Mouse (Mus musculus) olfactory bulb, adult 2 months (tissue): ENCODE measurements around the gene Sh3rf3. TPM values are rescaled to one million over a fixed set of nuclear protein-coding genes. Genes with fewer than 3 reads are reported as not detected.

Experiments used
- H3K27ac ChIP-seq: fragments of 200-500 bp; 2 replicates; pipeline ENCODE4 v1.5.1; 2012; ENCODE audit warnings: low read depth, low read length; ENCODE audit not compliant: insufficient read depth
- H3K4me1 ChIP-seq: fragments of 200-500 bp; 2 replicates; pipeline ENCODE4 v1.6.1; 2012; ENCODE audit warnings: low read length; ENCODE audit not compliant: control insufficient read depth, insufficient read depth
- H3K4me3 ChIP-seq: fragments of 200-500 bp; 2 replicates; pipeline ENCODE4 v1.5.1; 2012; ENCODE audit warnings: mild to moderate bottlenecking, low read depth, low read length, moderate library complexity; ENCODE audit not compliant: insufficient read depth
- CTCF ChIP-seq: fragments of 200-500 bp; IDR thresholded peaks from 2 replicates; pipeline ENCODE4 v1.5.1; 2012; ENCODE audit warnings: low read depth, mild to moderate bottlenecking, low read length, moderate library complexity; ENCODE audit not compliant: insufficient read depth
- POLR2A ChIP-seq: fragments of 200-500 bp; IDR thresholded peaks from 2 replicates; pipeline ENCODE4 v1.6.1; 2012; ENCODE audit warnings: mild to moderate bottlenecking, low read depth, low read length, moderate library complexity; ENCODE audit not compliant: insufficient read depth
- WGBS: fragments of 180-500 bp; shearing (Covaris S2); methylation state at CpG from one replicate; pipeline ENCODE4 v1.1.7; 2018; 5-methylcytosine and 5-hydroxymethylcytosine counted together
- polyA plus RNA-seq: library from polyadenylated mRNA; stranded (reverse); fragments of >200 nt; gene quantifications from 2 replicates; pipeline ENCODE4 v1.2.4, GENCODE M21; 2012; ENCODE audit warnings: low replicate concordance; ENCODE audit not compliant: missing spikeins, insufficient read depth, insufficient read length

The Sh3rf3 gene
- polyA plus RNA-seq, 1 experiment, result not detected

GRCm38 (mm10) chr10:58922216-58922829 is 109.2 kb downstream of the Sh3rf3 start:
- Histone ChIP-seq H3K27ac (no peak overlapping the region), H3K4me1 (no peaks in the 10 kb centered on the region), H3K4me3 (no peak overlapping the region)
- 95% methylated on average over 6 of the region's 6 CpGs for WGBS
- TF ChIP-seq POLR2A (no peak), CTCF (no peak)

- no peak overlapping the region for H3K27ac ChIP-seq
- TF ChIP-seq CTCF (no peak), POLR2A (no peak)
- H3K4me1 ChIP-seq, result no peaks in the 10 kb centered on the region
- no peak overlapping the region for H3K4me3 ChIP-seq
- WGBS, result 96% methylated on average over 2 of the region's 2 CpGs
Observed at GRCm38 (mm10) chr10:58922993-58923392, 109.8 kb downstream of the Sh3rf3 start.

GRCm38 (mm10) chr10:58926578-58926977 is 113.4 kb downstream of the Sh3rf3 start:
- no peak for TF ChIP-seq POLR2A
- TF ChIP-seq CTCF, result no peak
- Histone ChIP-seq H3K4me3 (no peak overlapping the region), H3K27ac (no peak overlapping the region), H3K4me1 (no peaks in the 10 kb centered on the region)
- WGBS, result 65% methylated on average over 5 of the region's 5 CpGs

GRCm38 (mm10) chr10:58928952-58929442 is 115.8 kb downstream of the Sh3rf3 start:
- Histone ChIP-seq H3K4me3 (no peak overlapping the region), H3K27ac (no peak overlapping the region), H3K4me1 (peaks cover 3% of the 10 kb centered on the region; the same call in 1 of the 2 replicates)
- WGBS, result 46% methylated on average over 5 of the region's 5 CpGs
- TF ChIP-seq POLR2A (no peak), CTCF (no peak)

- Histone ChIP-seq H3K27ac (no peak overlapping the region), H3K4me3 (no peak overlapping the region), H3K4me1 (peaks cover 4% of the 10 kb centered on the region; the same call in 1 of the 2 replicates)
- TF ChIP-seq CTCF (no peak), POLR2A (no peak)
- 25% methylated on average over 22 of the region's 22 CpGs for WGBS
Observed at GRCm38 (mm10) chr10:58932151-58932773, 119.1 kb downstream of the Sh3rf3 start.

GRCm38 (mm10) chr10:58935606-58936005 is 122.4 kb downstream of the Sh3rf3 start:
- TF ChIP-seq CTCF, result no peak
- no peak for TF ChIP-seq POLR2A
- H3K27ac ChIP-seq, result no peak overlapping the region
- WGBS, result 25% methylated on average over 6 of the region's 6 CpGs

GRCm38 (mm10) chr10:58936441-58936860 is 123.3 kb downstream of the Sh3rf3 start:
- Histone ChIP-seq H3K27ac (no peak overlapping the region), H3K4me1 (peaks cover 6% of the 10 kb centered on the region), H3K4me3 (no peak overlapping the region)
- no peak for TF ChIP-seq POLR2A
- TF ChIP-seq CTCF, result no peak
- 54% methylated on average over 9 of the region's 9 CpGs for WGBS

More at GRCm38 (mm10) chr10:58935606-58936005, 122.4 kb downstream of the Sh3rf3 start:
- Histone ChIP-seq H3K4me1 (peaks cover 6% of the 10 kb centered on the region), H3K4me3 (no peak overlapping the region)

- TF ChIP-seq CTCF (no peak), POLR2A (no peak)
- H3K27ac ChIP-seq, result no peak overlapping the region
- 72% methylated on average over 3 of the region's 3 CpGs for WGBS
- H3K4me1 ChIP-seq, result peaks cover 2% of the 10 kb centered on the region; the same call in 1 of the 2 replicates
- H3K4me3 ChIP-seq, result no peak overlapping the region
Observed at GRCm38 (mm10) chr10:58937521-58937920, 124.4 kb downstream of the Sh3rf3 start.

GRCm38 (mm10) chr10:58942819-58943218 is 129.7 kb downstream of the Sh3rf3 start:
- Histone ChIP-seq H3K4me3 (no peak overlapping the region), H3K27ac (no peak overlapping the region), H3K4me1 (peaks cover 3% of the 10 kb centered on the region; the same call in 1 of the 2 replicates)
- 94% methylated on average over 3 of the region's 3 CpGs for WGBS
- TF ChIP-seq CTCF, result no peak
- TF ChIP-seq POLR2A, result no peak
